Mouse (Mus musculus) layer of hippocampus, postnatal 25 days (tissue): ENCODE measurements around the gene Acsm4. TPM values are rescaled to one million over a fixed set of nuclear protein-coding genes. Genes with fewer than 3 reads are reported as not detected.
A peak's percentile ranks its signal among the peaks of the same experiment; 100 is the strongest.
"Not testable (repeated sequence)": the region's sequence is repeated elsewhere in the genome, so short reads cannot be mapped to it uniquely, and the experiment has no call there.

Source experiments
- DNase-seq, 2 experiments: peaks; one replicate each; pipeline ENCODE4 v3.0.0; 2022; ENCODE audit warnings: mixed read lengths in 2 of 2, low spot score in 1 of 2; ENCODE audit errors: extremely low spot score in 1 of 2
- total RNA-seq, 2 experiments: library from RNA; stranded (reverse); gene quantifications; 2 replicates each; pipeline ENCODE4 v1.2.3; 2021

The Acsm4 gene
- not detected for total RNA-seq

- no peak for DNase-seq
Observed at GRCm38 (mm10) chr7:119689726-119690125, at the start of gene Acsm4. TSS of gene Acsm4 (plus strand) at chr7:119690026.

- no peak for DNase-seq
Observed at GRCm38 (mm10) chr7:119642307-119642706, 47.5 kb upstream of the Acsm4 start.

- no peak for DNase-seq
Observed at GRCm38 (mm10) chr7:119667893-119668292, 21.9 kb upstream of the Acsm4 start.

- DNase-seq, result no peak
Observed at GRCm38 (mm10) chr7:119670395-119670794, 19.4 kb upstream of the Acsm4 start.

- DNase-seq, result peak in 1 of 2 experiments; percentile 40
Observed at GRCm38 (mm10) chr7:119670925-119671324, 18.9 kb upstream of the Acsm4 start.

- DNase-seq, result peak in 1 of 2 experiments; percentile 44
Observed at GRCm38 (mm10) chr7:119673465-119673864, 16.4 kb upstream of the Acsm4 start.

GRCm38 (mm10) chr7:119680107-119680506 is 9.7 kb upstream of the Acsm4 start:
- DNase-seq, result no peak

GRCm38 (mm10) chr7:119682699-119683098 is 7.1 kb upstream of the Acsm4 start:
- no peak for DNase-seq

GRCm38 (mm10) chr7:119692302-119692701 is 2.5 kb downstream of the Acsm4 start:
- no peak for DNase-seq

- DNase-seq, result no peak
Observed at GRCm38 (mm10) chr7:119694926-119695325, 5.1 kb downstream of the Acsm4 start.

GRCm38 (mm10) chr7:119714111-119714510 is 24.3 kb downstream of the Acsm4 start:
- no peak for DNase-seq

GRCm38 (mm10) chr7:119720253-119720946 is 30.6 kb downstream of the Acsm4 start, which contains the start of gene Thumpd1:
TSS of gene Thumpd1 (minus strand) at chr7:119720798.
- DNase-seq, result peak; percentile 98

GRCm38 (mm10) chr7:119720947-119721310 is 31.1 kb downstream of the Acsm4 start:
- peak; percentile 7 to 13 for DNase-seq

GRCm38 (mm10) chr7:119727621-119728020 is 37.8 kb downstream of the Acsm4 start:
- no peak for DNase-seq

- not testable (repeated sequence) for DNase-seq
Observed at GRCm38 (mm10) chr7:119731262-119731661, 41.4 kb downstream of the Acsm4 start.

GRCm38 (mm10) chr7:119738877-119739276 is 49.1 kb downstream of the Acsm4 start:
- no peak for DNase-seq

GRCm38 (mm10) chr7:119739798-119740468 is 50.1 kb downstream of the Acsm4 start:
- not testable (repeated sequence) for DNase-seq

- no peak for DNase-seq
Observed at GRCm38 (mm10) chr7:119744321-119744720, 54.5 kb downstream of the Acsm4 start.

GRCm38 (mm10) chr7:119745869-119746268 is 56.0 kb downstream of the Acsm4 start:
- DNase-seq, result no peak

- no peak for DNase-seq
Observed at GRCm38 (mm10) chr7:119748761-119749160, 58.9 kb downstream of the Acsm4 start.

GRCm38 (mm10) chr7:119749942-119750341 is 60.1 kb downstream of the Acsm4 start:
- no peak for DNase-seq

GRCm38 (mm10) chr7:119753696-119754095 is 63.9 kb downstream of the Acsm4 start:
- no peak for DNase-seq
